Mouse (Mus musculus): ENCODE results near the gene Med12l.
"Not testable (repeated sequence)": the region's sequence is repeated elsewhere in the genome, so short reads cannot be mapped to it uniquely, and the experiment has no call there.

Gene Med12l

DNA sequence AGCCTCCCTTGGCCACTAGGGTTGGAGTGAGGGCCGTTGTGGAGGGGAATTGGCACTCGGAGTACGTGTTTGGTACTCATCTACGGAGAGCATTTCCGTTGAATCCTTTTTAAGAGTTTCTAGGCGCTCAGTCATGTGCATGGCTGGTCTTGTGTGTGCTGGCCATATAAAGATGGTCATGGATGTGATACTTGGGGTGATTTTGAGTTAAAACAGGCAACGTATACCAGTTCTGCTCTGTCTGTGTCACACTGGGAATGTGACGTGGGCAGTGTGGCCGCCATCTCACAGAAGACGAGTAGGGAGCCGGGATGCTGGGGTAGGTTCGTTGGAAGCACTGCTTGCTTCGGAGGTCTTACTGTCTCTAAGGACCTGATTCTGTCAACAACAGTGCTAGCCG, 17.3 kb downstream of the Med12l start:
- DNase-seq (ENCODE audit: low read depth): no peak

DNA sequence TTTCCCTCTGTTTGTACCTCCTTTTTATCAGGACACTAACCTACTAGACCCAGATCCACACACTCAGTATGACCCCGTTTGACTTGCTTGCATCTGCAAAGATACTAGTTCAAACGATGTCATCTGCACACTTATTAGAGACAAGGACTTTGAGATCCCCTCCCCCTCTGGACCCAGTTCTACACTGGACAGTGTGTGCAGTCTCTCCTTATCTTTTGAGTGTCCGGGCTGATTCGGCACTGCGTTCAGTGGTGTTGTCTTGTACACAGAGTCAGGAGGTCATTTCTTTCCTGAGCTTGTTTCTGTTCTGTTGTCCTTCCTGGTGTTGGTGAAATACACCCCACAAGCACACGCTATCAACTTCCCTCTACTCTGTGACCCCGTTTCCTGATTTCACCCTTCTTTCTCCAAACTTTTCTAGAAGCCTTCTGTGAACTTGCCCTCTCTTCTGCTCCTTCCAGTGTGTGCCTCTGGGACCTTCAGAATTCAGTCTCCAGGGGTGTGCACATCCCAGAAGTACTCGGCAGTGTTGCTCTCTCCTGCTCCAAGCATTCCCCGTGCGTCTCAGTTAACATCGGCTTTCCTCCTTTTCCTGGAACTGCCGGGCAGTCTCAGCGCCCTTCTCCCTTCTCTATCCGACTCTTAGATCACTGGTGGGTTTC, 19.0 kb downstream of the Med12l start:
- DNase-seq (ENCODE audit: low read depth): no peak

DNA sequence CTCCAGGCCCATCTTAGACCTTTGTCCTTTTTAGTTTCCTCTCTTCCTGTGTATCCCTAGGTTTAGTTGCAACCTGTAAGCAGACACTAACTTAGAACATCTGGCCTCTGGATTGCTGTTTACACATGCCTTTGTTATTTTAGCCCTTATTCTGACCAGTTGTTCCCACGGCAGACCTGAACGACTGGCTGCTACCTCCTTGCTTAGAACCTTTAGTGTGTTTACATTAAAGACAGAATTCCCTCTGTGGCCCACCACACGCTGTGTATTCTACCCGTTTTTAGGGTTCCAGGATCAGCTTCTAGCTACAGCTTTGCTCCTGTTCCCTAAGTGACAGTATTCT, 19.5 kb downstream of the Med12l start:
- no peak for DNase-seq (ENCODE audit: low read depth)

DNA sequence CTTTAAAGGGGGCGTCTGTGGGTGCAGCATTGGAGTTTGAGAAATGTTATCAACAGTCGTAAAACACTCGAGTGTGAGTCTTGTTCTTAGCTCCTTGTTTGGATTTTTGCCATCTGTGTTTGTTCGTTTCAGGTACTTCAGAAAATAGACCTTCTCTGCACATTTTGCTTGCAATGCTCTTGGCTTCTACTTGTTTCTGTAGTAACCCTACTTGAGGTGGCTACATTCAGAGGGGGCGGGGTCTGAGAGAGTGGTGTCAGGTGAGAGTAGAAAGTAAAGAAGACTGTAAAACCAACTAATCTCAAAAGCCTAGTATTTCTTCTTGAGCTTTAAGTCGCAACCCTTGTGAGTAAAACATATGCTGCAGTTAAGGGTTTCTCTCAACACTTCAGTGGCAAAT, 23.1 kb downstream of the Med12l start:
- no peak for DNase-seq (ENCODE audit: low read depth)

DNA sequence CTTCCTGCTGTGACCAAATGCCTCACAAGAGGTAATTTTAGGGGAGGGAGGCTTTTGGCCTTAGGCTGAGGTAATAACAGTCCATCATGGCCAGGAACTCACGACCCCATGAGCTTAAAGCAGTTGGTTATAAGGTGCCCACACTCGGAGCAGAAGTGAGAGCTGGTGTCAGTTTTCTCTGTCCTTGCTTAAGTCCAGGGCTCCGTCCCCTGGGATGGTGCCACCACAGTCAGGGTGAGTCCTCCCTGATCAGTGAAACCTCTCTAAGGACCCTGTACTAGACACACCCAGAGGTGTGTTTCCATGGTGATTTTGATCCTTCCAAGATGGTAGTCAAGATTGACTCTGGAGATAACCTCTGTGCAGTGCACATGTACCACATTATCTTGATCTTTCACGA, 25.4 kb downstream of the Med12l start:
- no peak for DNase-seq (ENCODE audit: low read depth)

DNA sequence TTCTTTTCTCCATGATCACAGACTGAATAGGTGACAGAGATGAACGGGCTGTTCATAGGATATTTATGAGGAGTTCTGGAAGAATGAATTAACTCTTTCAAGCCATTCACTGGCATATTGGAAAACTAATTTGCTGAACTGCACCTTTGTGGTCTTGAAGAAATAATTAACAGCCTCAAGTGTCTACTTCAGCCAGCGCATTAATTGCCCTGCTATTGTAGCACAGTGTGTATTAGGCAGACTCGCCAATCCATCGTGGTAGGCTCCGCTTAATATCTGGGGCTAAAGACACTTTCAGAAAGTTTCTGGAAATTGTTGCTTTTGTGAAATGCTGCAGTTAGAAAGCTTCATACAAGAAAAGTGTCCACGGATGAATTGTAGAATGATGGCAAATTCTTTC, 35.9 kb downstream of the Med12l start:
- no peak for DNase-seq (ENCODE audit: low read depth)

DNA sequence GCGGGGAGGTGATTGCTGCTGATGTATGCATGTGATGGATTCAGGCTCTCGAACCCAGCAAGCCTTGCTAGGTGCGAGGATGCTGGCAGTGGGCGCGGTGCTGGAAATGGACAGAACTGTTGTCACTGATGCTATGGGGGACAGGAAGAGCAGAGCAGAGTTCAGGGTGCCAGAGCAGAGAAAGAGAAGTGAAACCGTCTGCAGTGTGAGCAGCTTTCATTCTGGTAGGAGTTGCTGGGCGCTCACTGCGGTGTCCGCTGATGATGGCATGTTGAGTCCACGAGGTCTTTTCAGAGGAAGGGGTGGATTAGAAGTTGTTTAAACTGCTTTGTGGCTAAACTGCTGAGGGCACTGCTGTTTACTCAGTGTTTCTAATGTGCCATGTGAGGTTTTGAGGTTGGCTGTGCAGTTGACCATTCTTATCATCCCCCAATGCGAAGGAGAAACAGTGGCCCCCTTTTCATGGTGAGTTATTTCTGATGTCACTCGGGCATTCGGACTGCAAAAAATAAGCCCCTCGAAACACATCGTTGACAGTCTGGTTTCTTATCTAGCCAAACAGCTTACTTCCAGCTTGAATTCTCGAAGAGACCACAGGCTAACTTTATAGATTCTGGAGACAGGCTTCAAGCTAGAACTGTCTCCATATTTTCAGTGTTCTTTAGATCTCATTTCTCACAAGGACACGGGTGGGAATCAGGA, 49.4 kb downstream of the Med12l start:
- no peak for DNase-seq (ENCODE audit: low read depth)

DNA sequence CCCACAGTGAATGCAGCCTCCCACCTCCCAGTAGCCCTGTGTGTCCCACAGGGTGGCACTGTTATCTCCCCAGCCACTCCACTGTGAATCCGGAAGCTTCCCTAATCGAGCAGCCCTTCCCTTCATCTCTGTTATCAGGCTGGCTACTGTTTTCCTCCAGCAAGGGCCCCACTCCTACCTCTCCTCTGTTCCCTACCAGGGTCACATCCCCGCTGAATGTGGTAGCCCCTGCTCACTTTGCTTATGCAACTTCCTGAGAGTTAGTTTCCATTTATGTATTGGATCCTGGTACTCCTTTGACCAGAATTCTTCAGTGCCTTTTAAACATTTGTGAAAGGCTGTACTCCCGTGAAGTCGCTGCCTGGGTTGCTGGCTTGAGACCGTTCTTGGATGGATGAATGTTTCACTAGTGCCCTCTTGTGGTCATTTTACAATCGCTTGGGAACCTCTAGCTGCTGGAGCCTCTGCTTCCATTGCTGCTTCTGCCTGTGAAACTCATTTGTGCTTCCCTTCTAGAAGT, 53.5 kb downstream of the Med12l start:
- peak; percentile 88 for DNase-seq (ENCODE audit: low read depth)

DNA sequence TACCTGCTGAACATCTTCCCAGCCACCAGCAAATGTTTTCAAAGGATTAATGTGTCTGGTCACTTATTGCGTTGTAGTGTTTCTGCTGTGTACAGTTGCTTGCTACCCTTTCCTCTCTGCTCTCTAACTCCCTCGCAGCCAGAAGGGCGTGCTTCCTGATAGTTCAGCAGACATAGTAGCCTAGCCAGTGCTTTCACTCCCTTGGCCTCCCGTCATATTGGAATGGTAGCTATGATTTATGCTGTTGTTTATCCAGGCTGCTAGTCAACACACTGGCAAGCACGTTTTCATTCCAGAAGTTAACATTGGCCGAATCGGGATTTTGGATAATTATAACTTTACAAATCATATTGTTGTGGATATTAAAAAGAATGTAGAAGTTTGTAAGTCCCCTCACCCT, 54.5 kb downstream of the Med12l start:
- DNase-seq (ENCODE audit: low read depth): no peak

DNA sequence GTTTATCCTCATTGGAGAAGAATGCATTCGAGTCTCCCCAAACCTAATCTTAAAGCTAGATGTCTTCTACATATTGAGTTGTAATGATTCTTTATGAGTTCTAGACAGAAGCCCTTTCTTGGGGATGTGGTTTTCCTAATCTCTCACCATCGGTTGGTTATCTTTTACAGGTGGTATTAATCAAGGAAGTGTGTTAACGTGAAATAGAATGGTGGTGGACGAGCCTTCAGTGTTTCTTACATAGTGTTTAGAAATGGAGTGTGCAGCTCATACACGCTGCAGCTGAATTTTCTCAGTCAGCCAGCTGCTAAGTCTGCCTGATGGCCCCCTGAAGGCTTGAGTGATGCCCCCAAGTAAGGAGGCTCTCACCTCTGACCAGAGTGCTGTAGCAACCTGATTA, 56.5 kb downstream of the Med12l start:
- DNase-seq (ENCODE audit: low read depth): no peak

DNA sequence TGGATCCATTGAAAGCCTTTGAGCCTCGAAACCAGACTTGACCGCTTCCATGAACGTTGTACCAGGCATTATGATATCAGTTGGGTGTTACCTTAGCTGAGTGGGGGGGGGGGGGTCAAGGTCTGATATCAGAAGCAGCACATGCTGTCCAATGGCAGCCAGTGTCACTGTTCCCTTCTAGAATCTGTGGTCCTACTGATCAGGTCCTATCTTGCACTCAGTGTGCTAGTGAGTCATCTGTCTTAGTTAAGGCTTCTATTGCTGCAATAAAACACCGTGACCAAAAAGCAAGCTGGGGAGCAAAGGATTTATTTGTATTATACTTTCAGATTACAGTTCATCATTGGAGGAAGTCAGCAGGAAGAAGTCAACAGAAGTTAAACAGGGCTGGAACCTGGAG, 57.8 kb downstream of the Med12l start:
- DNase-seq (ENCODE audit: low read depth): no peak

DNA sequence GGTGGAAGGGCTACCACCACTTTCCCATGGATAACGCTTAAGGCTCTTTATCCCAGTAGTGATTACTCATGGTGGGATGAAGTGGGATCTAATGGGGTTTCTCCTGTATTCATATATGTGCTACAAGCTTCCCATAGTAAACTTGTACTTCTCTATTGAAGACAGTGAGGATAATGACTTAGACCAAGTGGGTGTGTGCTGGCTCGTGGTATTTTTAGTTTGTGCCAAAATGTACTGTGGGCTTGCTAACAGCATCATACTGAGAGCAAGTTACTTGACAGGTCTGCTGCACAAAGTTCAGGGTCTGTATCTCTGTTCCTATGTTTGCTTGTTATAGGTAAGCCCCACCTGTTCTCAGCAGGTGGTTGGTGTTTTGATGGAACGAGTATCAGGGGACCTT, 60.3 kb downstream of the Med12l start:
- DNase-seq (ENCODE audit: low read depth): no peak

DNA sequence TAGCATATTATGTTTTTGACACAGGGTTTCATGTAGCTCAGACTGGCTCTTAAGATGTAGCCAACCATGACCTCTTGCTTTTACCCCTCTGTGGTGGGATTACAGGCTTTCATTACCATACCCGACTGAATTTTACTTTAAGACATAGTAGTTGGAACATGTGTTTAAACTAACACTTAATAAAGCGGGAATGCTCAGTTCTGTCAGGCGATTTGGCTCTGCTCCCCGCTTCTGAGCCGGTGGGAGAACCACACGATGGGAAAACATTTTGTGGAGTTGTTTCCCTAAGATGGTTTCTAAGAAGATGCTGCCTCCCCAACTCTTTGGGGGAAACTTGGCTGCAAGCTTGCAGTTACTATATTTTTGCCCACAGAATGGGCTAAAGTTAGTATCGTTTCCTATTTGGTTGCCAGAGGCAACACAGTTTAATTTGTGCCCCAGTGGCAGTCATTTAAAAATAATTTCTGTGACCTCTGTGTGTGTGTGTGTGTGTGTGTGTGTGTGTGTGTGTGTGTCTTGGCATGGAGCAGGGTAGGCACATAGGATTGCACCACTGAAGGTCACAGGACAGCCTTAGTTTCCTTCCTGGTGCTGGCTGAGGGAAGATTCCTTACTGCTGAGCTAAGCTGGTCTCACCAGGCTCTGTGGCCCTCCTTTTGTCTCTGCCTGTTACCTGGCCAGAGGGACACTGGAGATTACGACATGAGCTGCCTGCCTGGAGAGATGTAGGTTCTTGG, 61.1 kb downstream of the Med12l start:
- no peak for DNase-seq (ENCODE audit: low read depth)

DNA sequence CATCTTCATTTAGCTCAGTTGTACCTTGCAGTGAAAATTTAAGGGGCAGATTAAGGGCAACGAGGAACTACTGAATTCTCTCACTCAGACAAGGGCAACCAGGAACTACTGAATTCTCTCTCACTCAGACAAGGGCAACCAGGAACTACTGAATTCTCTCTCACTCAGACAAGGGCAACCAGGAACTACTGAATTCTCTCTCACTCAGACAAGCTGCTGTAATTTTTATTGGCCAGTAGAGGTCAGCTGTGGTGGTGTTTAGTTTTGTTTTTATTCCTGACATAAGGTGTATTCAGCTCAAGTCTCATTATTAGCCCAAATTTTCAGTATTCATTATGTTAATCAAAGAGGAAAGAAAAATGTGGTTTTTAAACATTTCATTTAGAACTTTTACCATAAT, 63.4 kb downstream of the Med12l start:
- not testable (repeated sequence) for DNase-seq (ENCODE audit: low read depth)

DNA sequence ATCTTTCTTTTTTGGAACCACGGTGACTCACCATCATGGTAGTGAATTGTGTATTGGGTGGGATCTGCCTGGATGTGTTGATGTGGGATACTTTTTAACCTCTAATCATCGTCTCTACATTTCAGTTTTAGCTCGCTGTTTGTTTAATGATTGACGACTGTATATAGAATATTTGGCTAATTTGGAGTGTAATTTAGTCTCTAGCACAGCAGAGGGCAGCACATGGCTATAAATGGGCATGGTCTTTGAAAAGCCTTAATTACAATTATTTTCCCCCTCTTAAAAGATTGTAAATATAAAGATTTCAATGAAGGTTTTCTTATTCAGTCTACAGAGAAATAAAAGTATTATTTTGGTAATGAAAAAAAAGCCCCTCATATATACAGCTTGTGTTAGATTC, 71.7 kb downstream of the Med12l start:
- peak; percentile 46 for DNase-seq (ENCODE audit: low read depth)

DNA sequence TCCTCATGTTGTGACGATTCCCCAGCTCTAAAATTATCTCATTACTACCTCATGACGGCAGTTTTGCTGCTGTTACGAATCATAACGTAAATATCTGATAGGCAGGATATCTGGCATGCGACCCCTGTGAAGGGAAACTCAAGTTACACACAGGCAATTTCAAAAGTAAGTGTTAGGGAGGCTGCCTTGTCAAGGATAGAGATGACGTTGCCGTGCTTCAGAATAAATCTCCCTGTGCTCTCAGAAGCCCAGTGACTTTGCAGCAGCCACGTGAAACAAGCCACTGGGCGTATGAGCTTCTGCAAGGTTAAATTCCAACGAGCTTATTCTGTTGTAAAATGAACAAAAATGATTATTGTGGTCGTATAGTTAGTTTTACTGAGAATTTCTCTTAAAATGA, 73.0 kb downstream of the Med12l start:
- no peak for DNase-seq (ENCODE audit: low read depth)

DNA sequence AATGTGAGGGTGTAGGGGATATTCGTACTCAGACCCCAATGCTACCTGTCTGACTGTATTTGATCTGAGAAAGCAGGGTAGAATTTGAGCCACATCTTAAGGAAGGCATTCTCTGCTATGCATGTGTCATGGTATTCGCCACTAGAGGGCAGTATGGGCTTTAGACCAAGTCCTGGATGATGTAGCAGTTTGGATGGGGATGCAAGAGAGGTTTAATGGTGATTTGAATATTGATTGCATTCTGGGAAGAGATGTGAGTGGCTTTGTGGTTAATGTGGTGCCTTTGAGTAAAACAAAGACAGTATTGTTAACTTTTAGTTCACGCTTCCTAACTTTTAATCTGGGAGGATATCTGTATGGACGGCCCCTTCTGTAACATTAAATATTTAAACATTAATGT, 73.7 kb downstream of the Med12l start:
- DNase-seq (ENCODE audit: low read depth): peak; percentile 80

DNA sequence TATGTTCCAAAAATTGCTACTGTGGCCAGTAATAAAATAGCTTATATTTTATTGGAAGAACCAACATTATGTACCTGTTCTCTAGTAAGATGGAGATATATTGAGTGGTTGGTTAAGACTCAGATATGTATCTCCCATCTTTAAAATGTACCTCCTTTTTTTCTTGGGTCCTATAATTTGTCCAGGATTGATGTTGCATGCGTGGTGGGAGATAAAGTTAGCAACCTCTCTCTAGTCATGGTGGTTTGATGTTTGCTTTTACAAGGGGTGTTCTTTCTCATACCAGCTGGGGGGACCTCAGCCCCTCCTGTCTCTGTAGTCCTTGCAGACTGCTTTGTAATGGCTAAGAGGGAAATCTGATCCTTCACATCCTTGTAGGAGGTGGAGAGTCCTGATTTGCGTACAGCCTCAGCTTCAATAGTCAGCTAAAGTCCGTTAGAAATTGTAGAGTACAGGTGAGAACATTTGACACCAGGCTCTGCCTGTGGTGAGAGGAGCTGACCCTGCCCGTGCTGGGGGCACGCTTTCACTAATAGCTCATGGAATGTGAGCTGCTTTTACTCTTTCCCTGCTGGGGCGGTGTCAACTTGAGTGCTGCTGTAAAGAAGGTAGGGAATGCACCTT, 74.8 kb downstream of the Med12l start:
- DNase-seq (ENCODE audit: low read depth): no peak

DNA sequence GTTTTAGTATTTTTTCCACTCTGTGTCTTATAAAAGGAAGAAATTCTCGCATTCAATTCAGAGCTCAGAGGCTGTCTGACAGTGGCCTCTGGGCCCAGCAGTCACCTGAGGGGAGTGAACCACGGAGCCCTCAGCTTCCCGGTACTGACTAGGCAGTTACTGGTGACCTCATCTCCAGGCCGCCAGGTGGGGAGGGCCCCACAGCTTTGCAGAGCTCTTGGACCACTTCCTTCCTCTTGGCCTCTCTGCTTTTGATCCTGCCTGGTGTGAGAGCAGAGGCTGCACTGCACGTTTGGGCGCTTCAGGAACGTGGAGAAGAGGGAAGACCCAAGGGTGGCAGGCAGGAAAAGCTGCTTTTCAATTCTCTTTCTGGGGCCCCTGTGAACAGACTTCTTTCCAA, 75.3 kb downstream of the Med12l start:
- no peak for DNase-seq (ENCODE audit: low read depth)

DNA sequence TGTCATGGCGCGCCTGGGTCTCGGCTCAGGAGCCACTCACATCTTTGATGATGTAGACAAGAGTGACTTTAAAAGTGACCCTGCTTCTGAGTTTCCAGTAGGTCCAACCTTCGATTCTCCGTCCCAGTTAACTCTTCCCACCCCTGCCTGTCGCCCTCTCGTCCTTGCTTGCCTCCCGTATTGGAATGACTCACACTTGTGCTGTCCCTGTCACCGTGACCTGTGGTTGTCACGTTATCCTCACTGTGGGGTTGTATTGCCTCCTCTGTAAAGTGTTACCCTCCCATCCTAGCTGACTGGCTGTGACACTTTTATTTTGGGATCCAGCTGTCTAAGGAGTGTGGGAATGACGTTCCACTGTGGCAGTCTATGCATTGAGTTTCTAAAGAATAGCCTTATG, 87.1 kb downstream of the Med12l start:
- DNase-seq (ENCODE audit: low read depth): no peak

DNA sequence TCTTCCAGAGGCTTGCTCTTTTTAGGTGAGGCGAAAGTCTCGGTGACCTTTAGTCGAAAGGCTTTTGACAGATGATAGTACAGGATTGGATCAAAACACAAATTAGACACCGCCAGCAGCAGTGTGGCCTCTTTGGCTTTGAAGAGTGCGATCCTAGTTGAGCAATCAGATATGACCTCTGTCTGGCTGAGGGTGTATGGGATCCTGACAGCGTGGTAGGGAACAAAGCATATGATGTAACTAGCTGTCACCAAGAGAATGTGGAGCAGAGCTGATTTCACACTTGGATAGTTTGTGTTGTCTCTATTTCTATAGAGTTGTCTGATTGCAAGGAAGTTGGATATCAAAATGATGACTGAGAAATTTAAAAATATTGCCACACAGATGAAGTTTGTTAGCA, 91.8 kb downstream of the Med12l start:
- DNase-seq (ENCODE audit: low read depth): no peak

DNA sequence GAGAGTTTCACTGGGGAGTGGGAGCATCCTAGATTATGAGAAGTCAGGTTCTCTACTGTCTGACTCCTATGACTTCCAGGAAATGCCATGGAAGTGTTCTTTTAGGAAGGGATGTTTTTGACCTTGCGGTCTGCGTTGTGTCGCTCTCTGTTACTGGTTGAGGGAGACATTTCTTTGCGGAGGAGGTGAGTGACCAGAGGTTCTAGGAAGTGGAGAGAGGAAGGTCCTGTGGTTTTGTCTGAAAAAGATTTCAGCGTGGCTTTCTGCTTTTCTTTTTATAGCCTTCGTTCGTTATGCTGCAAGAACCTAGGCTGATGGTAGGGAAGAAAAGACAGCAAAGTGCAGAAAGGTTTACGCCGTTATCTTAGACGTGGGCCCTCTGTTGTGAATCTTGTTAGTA, 92.9 kb downstream of the Med12l start:
- DNase-seq (ENCODE audit: low read depth): no peak
